Mouse (Mus musculus) liver, adult 2 months (tissue): ENCODE results near the gene Tat.

Experiments used
- CTCF ChIP-seq: fragments of 200-500 bp; IDR thresholded peaks from 2 replicates; pipeline ENCODE4 v1.5.1; 2011; ENCODE audit warnings: low read depth, low read length, control low read depth
- POLR2A ChIP-seq: fragments of 200-500 bp; IDR thresholded peaks from 2 replicates; pipeline ENCODE4 v1.6.1; 2011; ENCODE audit warnings: low read length, control low read depth; ENCODE audit not compliant: insufficient read depth; ENCODE audit errors: extremely low read depth

GRCm38 (mm10) chr8:109968837-109969236 lies 21.4 kb upstream of the Tat start:
- TF ChIP-seq POLR2A, result no peak
- TF ChIP-seq CTCF, result peak; percentile 76
